Mouse (Mus musculus) liver, embryonic 14.5 days (tissue): ENCODE data around the gene Ppp1r18. TPM values are rescaled to one million over a fixed set of nuclear protein-coding genes. Genes with fewer than 3 reads are reported as not detected.

Experiments
- ATAC-seq: fragments of 200-750 bp; cut with Nextera tagmentation; 2 replicates; pipeline ENCODE4 v1.8.0; 2017; ENCODE audit warnings: moderate number of reproducible peaks, mild to moderate bottlenecking, moderate library complexity; ENCODE audit not compliant: insufficient read depth
- DNase-seq, 3 experiments: peaks; one replicate each; pipeline ENCODE4 v3.0.0-alpha.2; 2012 to 2013; ENCODE audit warnings: low read depth in 3 of 3, low spot score in 3 of 3
- H3K27ac ChIP-seq: fragments of 300-500 bp; sonication (generic); 2 replicates; pipeline ENCODE4 v1.5.1; 2014; ENCODE audit warnings: moderate library complexity, mild to moderate bottlenecking, control low read depth, inconsistent platforms
- H3K27me3 ChIP-seq: fragments of 300-500 bp; sonication (generic); 2 replicates; pipeline ENCODE4 v1.6.1; 2014; ENCODE audit warnings: mild to moderate bottlenecking, low read length, moderate library complexity; ENCODE audit not compliant: control insufficient read depth, insufficient read depth
- H3K36me3 ChIP-seq: fragments of 300-500 bp; sonication (generic); replicated peaks from 2 replicates; pipeline ENCODE4 v1.6.1; 2014; ENCODE audit warnings: low read depth; ENCODE audit not compliant: control insufficient read depth, insufficient read depth
- H3K4me1 ChIP-seq, 2 experiments: fragments of 200-500 bp in 1 of 2; fragments of 300-500 bp in 1 of 2; sonication (generic) in 1 of 2; replicated peaks; 2 replicates each; pipeline ENCODE4 v1.6.1; 2012 to 2014; ENCODE audit warnings: antibody characterized with exemption in 1 of 2, inconsistent platforms in 1 of 2, low read length in 1 of 2; ENCODE audit not compliant: control insufficient read depth in 2 of 2, insufficient read depth in 2 of 2
- H3K4me2 ChIP-seq: fragments of 300-500 bp; sonication (generic); 2 replicates; pipeline ENCODE4 v1.6.1; 2014; ENCODE audit warnings: low read depth, mild to moderate bottlenecking, control low read depth, moderate library complexity
- H3K4me3 ChIP-seq, 2 experiments: fragments of 200-500 bp in 1 of 2; fragments of 300-500 bp in 1 of 2; sonication (generic) in 1 of 2; 2 replicates each; pipeline ENCODE4 v1.5.1; 2012 to 2014; ENCODE audit warnings: low read depth in 2 of 2, low read length in 2 of 2, mild to moderate bottlenecking in 2 of 2, control low read depth in 1 of 2, inconsistent platforms in 1 of 2, moderate library complexity in 1 of 2; ENCODE audit not compliant: insufficient read depth in 1 of 2
- H3K9ac ChIP-seq: fragments of 300-500 bp; sonication (generic); replicated peaks from 2 replicates; pipeline ENCODE4 v1.6.1; 2014; ENCODE audit warnings: mild to moderate bottlenecking, control low read depth, moderate library complexity
- H3K9me3 ChIP-seq: fragments of 300-500 bp; sonication (generic); 2 replicates; pipeline ENCODE4 v1.6.1; 2016; ENCODE audit warnings: low read length, mixed read lengths; ENCODE audit not compliant: control insufficient read depth
- CTCF ChIP-seq: IDR thresholded peaks from 2 replicates; pipeline ENCODE4 v1.5.1; 2016; ENCODE audit warnings: antibody characterized with exemption, low read depth, control low read depth
- EP300 ChIP-seq: IDR thresholded peaks from 2 replicates; pipeline ENCODE4 v1.6.1; 2016; ENCODE audit warnings: antibody characterized with exemption, low read depth
- WGBS: fragments of 180-500 bp; shearing (Covaris S2); extraction: QIAGEN DNeasy Blood & Tissue Kit; methylation state at CpG from one replicate; pipeline ENCODE4 v1.1.7; 2014; ENCODE audit not compliant: insufficient replicate concordance; 5-methylcytosine and 5-hydroxymethylcytosine counted together
- polyA plus RNA-seq, 2 experiments: library from polyadenylated mRNA; depleted of rRNA in 1 of 2; stranded (reverse) in 1 of 2; unstranded in 1 of 2; fragments of >200 nt; fragmentation: Nextera tagmentation in 1 of 2; extraction: Ambion mirVana in 1 of 2; gene quantifications; 2 replicates each; pipeline versions ENCODE4 v1.2.1 to v1.2.3; 2012 to 2014

Ppp1r18 gene
- polyA plus RNA-seq, 2 experiments: 8.2 to 8.7 TPM

DNA sequence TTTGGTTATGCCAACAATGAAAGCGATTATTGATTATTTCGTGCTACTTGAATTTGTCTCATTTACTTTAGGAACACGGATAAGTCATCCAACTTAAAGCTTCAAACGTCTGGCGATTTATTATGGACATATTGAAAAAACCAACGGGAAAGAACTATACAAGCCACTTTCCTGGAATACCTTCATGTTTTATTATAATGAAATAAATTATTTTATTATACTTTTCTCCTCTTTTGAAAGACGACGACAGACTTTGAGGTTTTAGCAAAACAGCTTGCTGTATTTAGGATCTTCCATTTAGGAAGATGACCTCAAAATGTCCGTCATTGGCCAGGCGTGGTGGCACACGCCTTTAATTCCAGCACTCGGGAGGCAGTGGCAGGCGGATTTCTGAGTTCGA is 24.8 kb upstream of the Ppp1r18 start:
- H3K4me2 ChIP-seq: peak overlapping the region; percentile 96
- no peaks in the 10 kb centered on the region for H3K9me3 ChIP-seq
- peak overlapping the region; percentile 59 for H3K9ac ChIP-seq
- peaks cover 34 to 43% of the 10 kb centered on the region in 2 experiments for H3K4me1 ChIP-seq
- H3K27ac ChIP-seq: peak overlapping the region; percentile 96
- ATAC-seq (no peak), DNase-seq (no peak)
- H3K4me3 ChIP-seq: peak overlapping the region; percentile 50 to 74
- no peaks in the 10 kb centered on the region for H3K27me3 ChIP-seq
- WGBS: 42% methylated on average over 14 of the region's 14 CpGs
- peaks cover 25% of the 10 kb centered on the region for H3K36me3 ChIP-seq
- TF ChIP-seq EP300 (no peak), CTCF (no peak)

DNA sequence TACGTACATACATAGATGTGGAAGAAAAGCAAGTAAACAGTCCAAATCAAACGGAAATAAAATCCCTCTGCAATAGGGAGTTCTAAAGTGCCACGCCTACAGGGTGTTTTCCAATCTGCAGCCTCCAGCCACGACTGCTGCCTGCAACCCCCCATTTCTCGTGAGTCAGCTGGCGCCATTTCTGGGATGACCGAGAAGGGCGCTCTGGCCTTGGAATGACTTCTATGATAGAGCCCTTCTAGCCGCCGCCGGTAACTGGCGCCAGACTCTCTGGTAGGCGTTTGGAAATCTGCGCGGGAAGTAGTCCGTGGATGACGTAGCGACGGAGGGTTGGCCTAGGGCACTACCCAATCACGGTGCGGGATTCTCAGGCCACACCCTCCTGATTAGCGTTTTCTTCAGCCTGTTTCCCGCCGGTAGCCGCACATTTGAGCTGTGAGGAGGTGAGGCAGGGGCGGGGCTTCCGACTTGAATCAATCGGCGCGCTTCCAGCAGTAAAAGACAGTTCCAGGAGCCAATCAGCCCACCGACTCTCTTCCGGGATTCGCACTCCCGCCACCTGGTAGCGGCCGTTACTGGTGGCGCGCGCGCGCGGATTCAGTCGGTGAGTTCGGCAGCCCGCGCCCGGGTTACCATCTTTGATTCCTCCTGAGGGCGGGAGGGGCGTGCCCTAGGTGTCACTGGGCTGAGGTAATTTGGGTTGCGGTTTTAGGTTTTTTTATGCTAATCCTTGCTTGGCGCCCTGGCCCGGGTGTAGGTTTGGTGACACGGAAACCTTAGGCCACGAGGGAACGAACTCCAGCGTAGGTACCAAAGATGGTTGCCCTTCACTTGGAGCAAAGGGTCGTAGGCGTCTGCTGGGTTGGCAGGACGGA is 24.1 kb upstream of the Ppp1r18 start, which contains the start of gene Mdc1:
Gene Mdc1 (plus strand): TSS at position 440 of the 875 bp plus-strand sequence.
- Histone ChIP-seq H3K27me3 (no peaks in the 10 kb centered on the region), H3K27ac (peak within 1 kb of the TSS; percentile 96), H3K4me1 (peaks cover 27 to 37% of the 10 kb centered on the region in 2 experiments), H3K4me3 (peak within 1 kb of the TSS; percentile 74 to 86), H3K36me3 (peaks cover 25% of the 10 kb centered on the region), H3K9ac (peak within 1 kb of the TSS; percentile 83), H3K4me2 (peak within 1 kb of the TSS; percentile 96), H3K9me3 (no peaks in the 10 kb centered on the region)
- WGBS: under 1% methylated on average over 59 of the region's 59 CpGs
- peak; percentile 78 for TF ChIP-seq EP300
- TF ChIP-seq CTCF: peak; percentile 54
- DNase-seq: peak; percentile 100
- ATAC-seq: peak; percentile 84

DNA sequence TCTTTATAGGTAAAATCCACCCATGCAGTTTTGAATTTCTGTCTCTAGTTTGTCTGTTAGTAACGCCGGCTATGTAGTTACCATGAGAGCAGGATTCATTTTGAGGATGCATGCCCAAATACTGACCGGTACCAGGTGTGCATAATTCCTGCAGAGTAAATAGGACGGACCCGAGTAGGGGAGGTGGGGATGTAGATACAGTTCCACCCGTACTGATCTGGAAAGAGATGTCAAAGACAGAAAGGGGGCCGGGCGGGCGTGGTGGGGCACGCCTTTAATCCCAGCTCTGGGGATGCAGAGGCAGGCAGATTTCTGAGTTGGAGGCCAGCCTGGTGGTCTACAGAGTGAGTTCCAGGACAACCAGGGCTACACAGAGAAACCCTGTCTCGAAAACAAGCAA is 23.4 kb upstream of the Ppp1r18 start:
- ATAC-seq (no peak), DNase-seq (no peak)
- peaks cover 24 to 35% of the 10 kb centered on the region in 2 experiments for H3K4me1 ChIP-seq
- peak overlapping the region; percentile 88 for H3K27ac ChIP-seq
- no peak for TF ChIP-seq CTCF
- peak overlapping the region; percentile 83 for H3K9ac ChIP-seq
- H3K9me3 ChIP-seq: no peaks in the 10 kb centered on the region
- H3K36me3 ChIP-seq: peaks cover 27% of the 10 kb centered on the region
- peak overlapping the region; percentile 74 to 86 for H3K4me3 ChIP-seq
- peak overlapping the region; percentile 82 for H3K4me2 ChIP-seq
- H3K27me3 ChIP-seq: no peaks in the 10 kb centered on the region
- 6% methylated on average over 11 of the region's 11 CpGs for WGBS

GRCm38 (mm10) chr17:35843514-35843913 is 21.9 kb upstream of the Ppp1r18 start:
- TF ChIP-seq EP300 (no peak), CTCF (peak; percentile 47)
- H3K4me1 ChIP-seq: peaks cover 22 to 34% of the 10 kb centered on the region in 2 experiments
- H3K9ac ChIP-seq: no peak overlapping the region
- no peak overlapping the region for H3K4me2 ChIP-seq
- DNase-seq (no peak), ATAC-seq (no peak)
- no peaks in the 10 kb centered on the region for H3K9me3 ChIP-seq
- H3K27ac ChIP-seq: no peak overlapping the region
- 87% methylated on average over 3 of the region's 3 CpGs for WGBS
- no peaks in the 10 kb centered on the region for H3K27me3 ChIP-seq
- peaks cover 42% of the 10 kb centered on the region for H3K36me3 ChIP-seq
- H3K4me3 ChIP-seq: no peak overlapping the region

DNA sequence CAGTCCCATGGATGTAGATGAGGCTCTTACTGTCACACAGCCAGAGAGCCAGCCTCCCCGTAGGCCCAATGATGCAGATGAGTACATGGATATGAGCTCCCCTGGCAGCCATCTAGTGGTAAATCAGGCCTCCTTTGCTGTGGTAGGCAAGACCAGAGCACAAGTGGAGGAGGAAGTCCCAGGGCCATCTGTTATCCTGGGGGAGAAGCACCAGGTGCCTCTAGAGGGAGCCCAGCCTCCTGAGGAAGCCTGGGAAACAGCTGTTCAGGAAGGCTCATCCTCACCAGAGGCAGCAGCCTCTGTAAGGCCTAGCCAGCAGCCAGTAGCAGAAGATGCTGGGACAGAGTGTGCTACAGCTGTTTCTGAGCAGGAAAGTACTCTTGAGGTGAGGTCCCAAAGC is 17.3 kb upstream of the Ppp1r18 start:
- Histone ChIP-seq H3K9ac (no peak overlapping the region), H3K27ac (no peak overlapping the region), H3K4me1 (peaks cover 10 to 13% of the 10 kb centered on the region in 2 experiments), H3K9me3 (no peaks in the 10 kb centered on the region), H3K4me3 (no peak overlapping the region), H3K27me3 (no peaks in the 10 kb centered on the region), H3K36me3 (peaks cover 83% of the 10 kb centered on the region), H3K4me2 (no peak overlapping the region)
- TF ChIP-seq EP300: no peak
- TF ChIP-seq CTCF: peak; percentile 33
- 63% methylated on average over 1 of the region's 1 CpGs for WGBS
- no peak for DNase-seq
- no peak for ATAC-seq
